Mouse (Mus musculus) E14TG2a.4 (cell line): ENCODE data around the gene Stard10.

ENCODE experiments used
- H3K27me3 ChIP-seq: 2 replicates; pipeline ENCODE4 v1.6.1; 2014; ENCODE audit warnings: low read length, control low read depth; ENCODE audit not compliant: insufficient read depth
- H3K36me3 ChIP-seq: 2 replicates; pipeline ENCODE4 v1.6.1; 2014; ENCODE audit warnings: low read length, control low read depth; ENCODE audit not compliant: insufficient read depth
- H3K4me1 ChIP-seq: replicated peaks from 2 replicates; pipeline ENCODE4 v1.6.1; 2014; ENCODE audit warnings: low read depth, low read length, control low read depth
- H3K4me3 ChIP-seq: replicated peaks from 2 replicates; pipeline ENCODE4 v1.5.1; 2014; ENCODE audit warnings: mild to moderate bottlenecking, low read length
- H3K9me3 ChIP-seq: 2 replicates; pipeline ENCODE4 v1.6.1; 2014; ENCODE audit warnings: low read length, control low read depth
- CTCF ChIP-seq: conservative IDR thresholded peaks from 2 replicates; pipeline ENCODE4 v1.5.1; 2014; ENCODE audit warnings: low read length
- NANOG ChIP-seq: IDR thresholded peaks from 2 replicates; pipeline ENCODE4 v1.6.1; 2014; ENCODE audit warnings: borderline replicate concordance, low read length, mixed read lengths
- POU5F1 ChIP-seq: IDR thresholded peaks from 2 replicates; pipeline ENCODE4 v1.6.1; 2014; ENCODE audit warnings: low read length, borderline replicate concordance

Stard10 gene

DNA sequence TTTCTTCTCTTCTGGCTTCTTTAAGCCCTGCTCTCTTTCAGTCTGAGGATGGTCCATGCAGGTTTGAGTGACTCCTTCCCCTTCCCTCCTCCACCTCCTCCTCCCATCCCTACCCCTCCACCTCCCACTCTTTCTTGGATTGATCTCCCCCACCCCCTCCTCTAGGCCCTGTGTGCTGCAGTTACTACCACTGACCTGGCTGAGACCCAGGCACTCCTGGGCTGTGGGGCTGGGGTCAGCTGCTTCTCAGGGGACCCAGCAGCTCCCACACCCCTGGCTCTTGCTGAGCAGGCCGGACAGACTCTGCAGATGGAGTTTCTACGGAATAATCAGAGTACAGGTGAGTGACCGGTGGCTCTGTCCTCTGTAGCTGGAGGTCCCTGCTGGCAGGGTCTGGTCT, 77.7 kb downstream of the Stard10 start:
- Histone ChIP-seq H3K9me3 (peaks cover 15% of the 10 kb centered on the region), H3K4me1 (peaks cover 55% of the 10 kb centered on the region), H3K4me3 (peak overlapping the region; percentile 59), H3K27me3 (no peaks in the 10 kb centered on the region), H3K36me3 (peaks cover 64% of the 10 kb centered on the region)
- no peak for TF ChIP-seq NANOG
- no peak for TF ChIP-seq POU5F1
- no peak for TF ChIP-seq CTCF

DNA sequence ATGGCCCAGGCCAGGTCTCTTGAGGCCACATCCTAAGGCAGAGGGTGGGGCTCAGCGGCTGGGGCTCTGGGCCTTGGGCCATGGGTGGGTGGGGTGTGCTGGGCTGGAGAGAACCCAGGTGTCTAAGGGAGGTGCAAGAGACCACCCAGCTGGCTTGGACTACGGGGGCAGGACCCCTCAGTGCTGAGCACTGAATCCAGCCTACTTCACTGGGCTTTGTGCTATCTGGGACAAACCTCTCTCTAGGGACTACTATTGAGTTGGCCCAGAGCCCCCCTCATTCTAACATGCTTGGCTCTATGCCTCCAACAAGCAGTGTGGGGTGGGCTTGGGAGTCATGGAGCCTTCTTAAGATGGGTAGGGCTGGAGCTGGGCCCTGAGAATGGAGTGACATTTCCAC, 78.6 kb downstream of the Stard10 start:
- TF ChIP-seq CTCF (no peak), POU5F1 (no peak), NANOG (no peak)
- Histone ChIP-seq H3K36me3 (peaks cover 63% of the 10 kb centered on the region), H3K4me1 (peaks cover 55% of the 10 kb centered on the region), H3K27me3 (no peaks in the 10 kb centered on the region), H3K4me3 (no peak overlapping the region; the same call in 1 of the 2 replicates), H3K9me3 (peaks cover 15% of the 10 kb centered on the region)
